10 mouse cellular contexts compared by ENCODE assay signal in genomic region chr11:102082322-102082721, GRCm38 (mm10). TPM values are rescaled to one million over a fixed set of nuclear protein-coding genes. Genes with fewer than 3 reads are reported as not detected.
DNase-seq lines count a peak whose midpoint lies in the region; ATAC-seq and TF ChIP-seq lines count a peak whose summit lies in the region.
"Had no signal": no experiment of that assay in that cellular context is flagged by ENCODE, and none has a peak within 500 bp of the region (broad histone marks: within the 10 kb centered on the region; RNA-seq: fewer than 3 reads in every experiment).

No protein-coding gene starts in this region.

- H3K9ac ChIP-seq in forebrain, embryonic 11.5 days (ENCODE audit: low read length), result peak overlapping the region; percentile 50; the same call in 1 of the 2 replicates
- H3K9ac ChIP-seq in heart, embryonic 16.5 days (ENCODE audit: low read length), result peak overlapping the region; percentile 55
- no peak overlapping the region for H3K9ac ChIP-seq in liver, adult 2 months (ENCODE audit: low read depth, low read length)
- peak overlapping the region; percentile 40 for H3K9ac ChIP-seq in midbrain, postnatal 0 days (replicated peaks; ENCODE audit: low read length, poor library complexity, severe bottlenecking)

- no peaks in the 10 kb centered on the region for H3K36me3 ChIP-seq in forebrain, embryonic 11.5 days (ENCODE audit: control insufficient read depth, insufficient read depth, low read length)
- H3K36me3 ChIP-seq in heart, embryonic 16.5 days (ENCODE audit: control insufficient read depth, insufficient read depth), result no peaks in the 10 kb centered on the region
- H3K36me3 ChIP-seq in liver, adult 2 months (ENCODE audit: control insufficient read depth, insufficient read depth, low read length), result no peaks in the 10 kb centered on the region
- peaks cover 22% of the 10 kb centered on the region for H3K36me3 ChIP-seq in midbrain, postnatal 0 days (ENCODE audit: insufficient read depth, low read length)

- under 1% methylated on average over 18 of the region's 18 CpGs for WGBS in forebrain, embryonic 11.5 days
- WGBS in heart, embryonic 16.5 days, result 2% methylated on average over 18 of the region's 18 CpGs
- WGBS in liver, adult 2 months, result 3% methylated on average over 18 of the region's 18 CpGs
- WGBS in midbrain, postnatal 0 days, result 1% methylated on average over 18 of the region's 18 CpGs

- peak overlapping the region; percentile 25 for H3K4me3 ChIP-seq in forebrain, embryonic 11.5 days (ENCODE audit: low read depth, low read length)
- H3K4me3 ChIP-seq in heart, embryonic 16.5 days (ENCODE audit: low read length), result peak overlapping the region; percentile 44
- no peak overlapping the region for H3K4me3 ChIP-seq in liver, adult 2 months (ENCODE audit: insufficient read depth, low read depth, low read length)
- H3K4me3 ChIP-seq in midbrain, postnatal 0 days (ENCODE audit: low read depth, low read length), result peak overlapping the region; percentile 39

- H3K79me2 ChIP-seq in liver, adult 2 months (ENCODE audit: control insufficient read depth, insufficient read depth, low read length), result no peaks in the 10 kb centered on the region

- no peak overlapping the region for H3K27ac ChIP-seq in forebrain, embryonic 11.5 days (ENCODE audit: low read depth, low read length)
- H3K27ac ChIP-seq in heart, embryonic 16.5 days (ENCODE audit: low read length), result no peak overlapping the region
- no peak overlapping the region for H3K27ac ChIP-seq in liver, adult 2 months (replicated peaks; ENCODE audit: insufficient read depth, low read depth, low read length)
- H3K27ac ChIP-seq in midbrain, postnatal 0 days (ENCODE audit: low read depth, low read length), result no peak overlapping the region; the same call in 1 of the 2 replicates
- H3K27ac ChIP-seq: macrophage had no signal

- ATAC-seq in forebrain, embryonic 11.5 days (replicated peaks; ENCODE audit: low FRiP score), result peak; percentile 89
- peak; percentile 81 for ATAC-seq in heart, embryonic 16.5 days (replicated peaks; ENCODE audit: extremely low read depth, insufficient read depth, low FRiP score)
- peak; percentile 82 for ATAC-seq in midbrain, postnatal 0 days (ENCODE audit: low FRiP score)

- no peaks in the 10 kb centered on the region for H3K27me3 ChIP-seq in forebrain, embryonic 11.5 days (ENCODE audit: control insufficient read depth, insufficient read depth, low read length)
- no peaks in the 10 kb centered on the region; the same call in 1 of the 2 replicates for H3K27me3 ChIP-seq in heart, embryonic 16.5 days (ENCODE audit: control insufficient read depth, insufficient read depth, low read length)
- no peaks in the 10 kb centered on the region for H3K27me3 ChIP-seq in liver, adult 2 months (ENCODE audit: control insufficient read depth, insufficient read depth, low read length)
- no peaks in the 10 kb centered on the region for H3K27me3 ChIP-seq in midbrain, postnatal 0 days (ENCODE audit: insufficient read depth, low read length)

- H3K9me3 ChIP-seq in forebrain, embryonic 11.5 days (ENCODE audit: control insufficient read depth, low read length), result no peaks in the 10 kb centered on the region
- no peaks in the 10 kb centered on the region for H3K9me3 ChIP-seq in heart, embryonic 16.5 days (replicated peaks; ENCODE audit: control insufficient read depth, low read length)
- no peaks in the 10 kb centered on the region for H3K9me3 ChIP-seq in midbrain, postnatal 0 days (ENCODE audit: low read length)

- TF ChIP-seq CTCF in liver, adult 2 months (IDR thresholded peaks at IDR 0.05; ENCODE audit: low read depth, low read length), result no peak
- peak; percentile 38 for TF ChIP-seq CTCF in midbrain, postnatal 0 days (IDR thresholded peaks at IDR 0.05)

- peak; percentile 47 for DNase-seq in thymus, postnatal 4 days
- DNase-seq in thymus, postnatal 10 days (ENCODE audit: low spot score in 2 of 2), result no peak
- DNase-seq in forebrain, embryonic 11.5 days (ENCODE audit: low spot score), result peak; percentile 91
- peak; percentile 86 for DNase-seq in kidney, postnatal 10 days
- peak; percentile 11 for DNase-seq in liver, adult 2 months (ENCODE audit: extremely low read depth, low read depth, low spot score)
- peak; percentile 89 for DNase-seq in midbrain, postnatal 0 days (ENCODE audit: low spot score)
- peak; percentile 44 for DNase-seq in urinary bladder, postnatal 25 days (ENCODE audit: low spot score)

- peak overlapping the region; percentile 63 for H3K4me2 ChIP-seq in forebrain, embryonic 11.5 days (ENCODE audit: low read depth, low read length, severe bottlenecking)
- H3K4me2 ChIP-seq in heart, embryonic 16.5 days (ENCODE audit: low read depth, low read length), result peak overlapping the region; percentile 71
- H3K4me2 ChIP-seq in midbrain, postnatal 0 days (ENCODE audit: low read depth, low read length, poor library complexity, severe bottlenecking), result peak overlapping the region; percentile 73

- H3K4me1 ChIP-seq in forebrain, embryonic 11.5 days (replicated peaks; ENCODE audit: control insufficient read depth, insufficient read depth, low read length), result peaks cover 15% of the 10 kb centered on the region
- H3K4me1 ChIP-seq in heart, embryonic 16.5 days (ENCODE audit: control insufficient read depth, insufficient read depth, low read length), result peaks cover 18% of the 10 kb centered on the region
- H3K4me1 ChIP-seq in liver, adult 2 months (ENCODE audit: control insufficient read depth, insufficient read depth, low read length), result peaks cover 2% of the 10 kb centered on the region; the same call in 1 of the 2 replicates
- peaks cover 16% of the 10 kb centered on the region for H3K4me1 ChIP-seq in midbrain, postnatal 0 days (ENCODE audit: insufficient read depth, low read length)

- no peak for TF ChIP-seq POLR2A in liver, adult 2 months (IDR thresholded peaks at IDR 0.05; ENCODE audit: extremely low read depth, insufficient read depth, low read length)

RNA-seq across cellular contexts. Expression of gene Mpp2, which starts 6.0 kb away (rescaled TPM):
- 18.2 and 19.6 TPM in 2 replicates for polyA plus RNA-seq in forebrain, embryonic 11.5 days (2014; fragmentation: Nextera tagmentation; extraction: Ambion mirVana)
- polyA plus RNA-seq in heart, embryonic 16.5 days (2015; fragmentation: Nextera tagmentation; extraction: Ambion mirVana), result 6.6 and 9.1 TPM in 2 replicates
- under 0.01 and 0.20 TPM in 2 replicates for total RNA-seq in liver, adult 2 months (2014; rRNA removed)
- 0.20 and 0.22 TPM in 2 replicates for polyA plus RNA-seq in liver, adult 2 months (2012; rRNA removed)
- total RNA-seq in midbrain, postnatal 0 days (2014; rRNA removed), result 59.1 and 68.4 TPM in 2 replicates
- 33.9 and 40.7 TPM in 2 replicates for polyA plus RNA-seq in midbrain, postnatal 0 days (2015; fragmentation: Nextera tagmentation; extraction: Ambion mirVana)
- polyA plus RNA-seq: macrophage had no signal

RNA-seq across cellular contexts. Expression of gene Ppy, which starts 18.8 kb away (rescaled TPM):
- polyA plus RNA-seq in forebrain, embryonic 11.5 days (2014; fragmentation: Nextera tagmentation; extraction: Ambion mirVana), result not detected in 2 replicates
- not detected in 2 replicates for polyA plus RNA-seq in heart, embryonic 16.5 days (2015; fragmentation: Nextera tagmentation; extraction: Ambion mirVana)
- total RNA-seq in liver, adult 2 months (2014; rRNA removed), result not detected in 2 replicates
- polyA plus RNA-seq in liver, adult 2 months (2012; rRNA removed), result not detected in 2 replicates
- total RNA-seq in midbrain, postnatal 0 days (2014; rRNA removed), result not detected in 2 replicates
- polyA plus RNA-seq in midbrain, postnatal 0 days (2015; fragmentation: Nextera tagmentation; extraction: Ambion mirVana), result not detected in 2 replicates
- total RNA-seq: MEL had no signal
- polyA plus RNA-seq: macrophage had no signal

RNA-seq across cellular contexts. Expression of gene Pyy, which starts 25.3 kb away (rescaled TPM):
- polyA plus RNA-seq in forebrain, embryonic 11.5 days (2014; fragmentation: Nextera tagmentation; extraction: Ambion mirVana), result not detected in 2 replicates
- polyA plus RNA-seq in heart, embryonic 16.5 days (2015; fragmentation: Nextera tagmentation; extraction: Ambion mirVana), result not detected in 2 replicates
- not detected in 2 replicates for total RNA-seq in liver, adult 2 months (2014; rRNA removed)
- 0.35 TPM in 1 of 2 replicates, not detected in the other for polyA plus RNA-seq in liver, adult 2 months (2012; rRNA removed)
- not detected in 2 replicates for total RNA-seq in midbrain, postnatal 0 days (2014; rRNA removed)
- polyA plus RNA-seq in midbrain, postnatal 0 days (2015; fragmentation: Nextera tagmentation; extraction: Ambion mirVana), result not detected in 2 replicates
- total RNA-seq: MEL had no signal
- polyA plus RNA-seq: macrophage had no signal

RNA-seq across cellular contexts. Expression of gene Cd300lg, which starts 41.0 kb away (rescaled TPM):
- 0.20 and 0.37 TPM in 2 replicates for polyA plus RNA-seq in forebrain, embryonic 11.5 days (2014; fragmentation: Nextera tagmentation; extraction: Ambion mirVana)
- polyA plus RNA-seq in heart, embryonic 16.5 days (2015; fragmentation: Nextera tagmentation; extraction: Ambion mirVana), result 11.6 TPM in 2 replicates
- 8.4 and 11.1 TPM in 2 replicates for total RNA-seq in liver, adult 2 months (2014; rRNA removed)
- polyA plus RNA-seq in liver, adult 2 months (2012; rRNA removed), result 12.2 and 13.3 TPM in 2 replicates
- 0.14 TPM in 1 of 2 replicates, not detected in the other for total RNA-seq in midbrain, postnatal 0 days (2014; rRNA removed)
- 0.25 TPM in 2 replicates for polyA plus RNA-seq in midbrain, postnatal 0 days (2015; fragmentation: Nextera tagmentation; extraction: Ambion mirVana)

RNA-seq across cellular contexts. Expression of gene Mpp3, which starts 54.1 kb away (rescaled TPM):
- 22.1 and 24.1 TPM in 2 replicates for polyA plus RNA-seq in forebrain, embryonic 11.5 days (2014; fragmentation: Nextera tagmentation; extraction: Ambion mirVana)
- 4.2 and 4.9 TPM in 2 replicates for polyA plus RNA-seq in heart, embryonic 16.5 days (2015; fragmentation: Nextera tagmentation; extraction: Ambion mirVana)
- 0.07 and 0.28 TPM in 2 replicates for total RNA-seq in liver, adult 2 months (2014; rRNA removed)
- 0.06 and 0.19 TPM in 2 replicates for polyA plus RNA-seq in liver, adult 2 months (2012; rRNA removed)
- total RNA-seq in midbrain, postnatal 0 days (2014; rRNA removed), result 68.2 and 71.9 TPM in 2 replicates
- 53.9 and 54.7 TPM in 2 replicates for polyA plus RNA-seq in midbrain, postnatal 0 days (2015; fragmentation: Nextera tagmentation; extraction: Ambion mirVana)
- polyA plus RNA-seq: macrophage had no signal

Comparison
In these comparisons a context has a peak if more than half of its experiments do, and no peak if none do; other contexts are left out.
1. DNase-seq: peak in thymus, postnatal 4 days (single experiment), forebrain, embryonic 11.5 days (single experiment), kidney, postnatal 10 days (single experiment), liver, adult 2 months (single experiment), midbrain, postnatal 0 days (single experiment) and urinary bladder, postnatal 25 days (single experiment); none in thymus, postnatal 10 days (0 of 2).
2. Peak in every context shown above with its lines, with median percentiles within 50 percentile points of each other: ATAC-seq and H3K4me2 ChIP-seq.